Mouse (Mus musculus) forebrain, embryonic 11.5 days (tissue): Measurements from ENCODE around the gene Ulk4. TPM values are rescaled to one million over a fixed set of nuclear protein-coding genes. Genes with fewer than 3 reads are reported as not detected.

ENCODE experiments used
- ATAC-seq: fragments of 200-750 bp; cut with Nextera tagmentation; replicated peaks from 2 replicates; pipeline ENCODE4 v1.8.0; 2017; ENCODE audit warnings: moderate TSS enrichment; ENCODE audit not compliant: low FRiP score
- DNase-seq: peaks from one replicate; pipeline ENCODE4 v3.0.0-alpha.2; 2017; ENCODE audit warnings: low spot score
- H3K27ac ChIP-seq: fragments of 300-500 bp; sonication (generic); 2 replicates; pipeline ENCODE4 v1.5.1; 2014; ENCODE audit warnings: low read depth, low read length
- H3K27me3 ChIP-seq: fragments of 300-500 bp; sonication (generic); 2 replicates; pipeline ENCODE4 v1.6.1; 2014; ENCODE audit warnings: mild to moderate bottlenecking, low read length, mixed read lengths; ENCODE audit not compliant: control insufficient read depth, insufficient read depth
- H3K36me3 ChIP-seq: fragments of 300-500 bp; sonication (generic); 2 replicates; pipeline ENCODE4 v1.6.1; 2014; ENCODE audit warnings: mild to moderate bottlenecking, low read length, moderate library complexity, mixed read lengths; ENCODE audit not compliant: control insufficient read depth, insufficient read depth
- H3K4me1 ChIP-seq: fragments of 300-500 bp; sonication (generic); replicated peaks from 2 replicates; pipeline ENCODE4 v1.6.1; 2014; ENCODE audit warnings: low read length, mixed read lengths; ENCODE audit not compliant: control insufficient read depth, insufficient read depth
- H3K4me2 ChIP-seq: fragments of 300-500 bp; sonication (generic); 2 replicates; pipeline ENCODE4 v1.6.1; 2014; ENCODE audit warnings: low read depth, mild to moderate bottlenecking, low read length, moderate library complexity, mixed read lengths; ENCODE audit not compliant: severe bottlenecking
- H3K4me3 ChIP-seq: fragments of 300-500 bp; sonication (generic); 2 replicates; pipeline ENCODE4 v1.5.1; 2014; ENCODE audit warnings: low read depth, low read length
- H3K9ac ChIP-seq: fragments of 300-500 bp; sonication (generic); 2 replicates; pipeline ENCODE4 v1.6.1; 2014; ENCODE audit warnings: low read length
- H3K9me3 ChIP-seq: fragments of 300-500 bp; sonication (generic); 2 replicates; pipeline ENCODE4 v1.6.1; 2016; ENCODE audit warnings: low read length, mixed read lengths; ENCODE audit not compliant: control insufficient read depth
- WGBS: fragments of 180-500 bp; shearing (Covaris S2); extraction: QIAGEN DNeasy Blood & Tissue Kit; methylation state at CpG from one replicate; pipeline ENCODE4 v1.1.7; 2014; 5-methylcytosine and 5-hydroxymethylcytosine counted together
- polyA plus RNA-seq: library from polyadenylated mRNA; unstranded; fragments of >200 nt; fragmentation: Nextera tagmentation; extraction: Ambion mirVana; gene quantifications from 2 replicates; pipeline ENCODE4 v1.2.1, GENCODE M21; 2014

The Ulk4 gene
- polyA plus RNA-seq, 1 experiment from 2014 or later = 163 TPM

GRCm38 (mm10) chr9:121072127-121072757, 204.8 kb downstream of the Ulk4 start:
- H3K4me3 ChIP-seq = no peak overlapping the region
- H3K27me3 ChIP-seq = no peaks in the 10 kb centered on the region
- H3K27ac ChIP-seq = no peak overlapping the region
- ATAC-seq (no peak), DNase-seq (no peak)
- H3K9me3 ChIP-seq = no peaks in the 10 kb centered on the region
- no peaks in the 10 kb centered on the region for H3K36me3 ChIP-seq
- H3K4me2 ChIP-seq = no peak overlapping the region
- no peak overlapping the region for H3K9ac ChIP-seq
- 29% methylated on average over 8 of the region's 8 CpGs for WGBS
- peaks cover 5% of the 10 kb centered on the region; the same call in 1 of the 2 replicates for H3K4me1 ChIP-seq

GRCm38 (mm10) chr9:121071461-121072126, 205.4 kb downstream of the Ulk4 start:
- H3K36me3 ChIP-seq = no peaks in the 10 kb centered on the region
- no peak overlapping the region for H3K4me3 ChIP-seq
- DNase-seq = no peak
- no peak overlapping the region for H3K9ac ChIP-seq
- H3K27me3 ChIP-seq = no peaks in the 10 kb centered on the region
- 70% methylated on average over 10 of the region's 10 CpGs for WGBS
- no peak overlapping the region for H3K27ac ChIP-seq
- no peaks in the 10 kb centered on the region for H3K9me3 ChIP-seq
- no peak for ATAC-seq
- H3K4me2 ChIP-seq = no peak overlapping the region
- peaks cover 5% of the 10 kb centered on the region; the same call in 1 of the 2 replicates for H3K4me1 ChIP-seq

GRCm38 (mm10) chr9:121071050-121071449, 205.9 kb downstream of the Ulk4 start:
- 91% methylated on average over 11 of the region's 11 CpGs for WGBS
- H3K4me1 ChIP-seq = peaks cover 5% of the 10 kb centered on the region; the same call in 1 of the 2 replicates
- H3K4me2 ChIP-seq = no peak overlapping the region
- no peaks in the 10 kb centered on the region for H3K36me3 ChIP-seq
- H3K9ac ChIP-seq = no peak overlapping the region
- no peak overlapping the region for H3K27ac ChIP-seq
- H3K4me3 ChIP-seq = no peak overlapping the region
- no peaks in the 10 kb centered on the region for H3K27me3 ChIP-seq
- no peak for DNase-seq
- no peak for ATAC-seq
- H3K9me3 ChIP-seq = no peaks in the 10 kb centered on the region

GRCm38 (mm10) chr9:121068115-121068514, 208.9 kb downstream of the Ulk4 start:
- H3K36me3 ChIP-seq = no peaks in the 10 kb centered on the region
- H3K4me2 ChIP-seq = no peak overlapping the region
- no peak overlapping the region for H3K27ac ChIP-seq
- H3K9me3 ChIP-seq = no peaks in the 10 kb centered on the region
- H3K27me3 ChIP-seq = no peaks in the 10 kb centered on the region
- WGBS = 84% methylated on average over 5 of the region's 5 CpGs
- H3K9ac ChIP-seq = no peak overlapping the region
- ATAC-seq = no peak
- no peak overlapping the region for H3K4me3 ChIP-seq
- DNase-seq = no peak
- peaks cover 6% of the 10 kb centered on the region; the same call in 1 of the 2 replicates for H3K4me1 ChIP-seq

- 93% methylated on average over 10 of the region's 10 CpGs for WGBS
- no peaks in the 10 kb centered on the region for H3K9me3 ChIP-seq
- no peaks in the 10 kb centered on the region for H3K36me3 ChIP-seq
- H3K27ac ChIP-seq = no peak overlapping the region
- H3K27me3 ChIP-seq = no peaks in the 10 kb centered on the region
- H3K4me2 ChIP-seq = no peak overlapping the region
- peaks cover 5% of the 10 kb centered on the region; the same call in 1 of the 2 replicates for H3K4me1 ChIP-seq
- no peak overlapping the region for H3K9ac ChIP-seq
- no peak overlapping the region for H3K4me3 ChIP-seq
- no peak for ATAC-seq
- no peak for DNase-seq
Measured at GRCm38 (mm10) chr9:121067043-121067442, 210.0 kb downstream of the Ulk4 start.

- WGBS = 72% methylated on average over 10 of the region's 10 CpGs
- H3K9me3 ChIP-seq = no peaks in the 10 kb centered on the region
- no peak overlapping the region for H3K4me2 ChIP-seq
- H3K36me3 ChIP-seq = no peaks in the 10 kb centered on the region
- peaks cover 9% of the 10 kb centered on the region; the same call in 1 of the 2 replicates for H3K4me1 ChIP-seq
- no peak for DNase-seq
- ATAC-seq = no peak
- no peak overlapping the region for H3K4me3 ChIP-seq
- no peak overlapping the region for H3K27ac ChIP-seq
- no peak overlapping the region for H3K9ac ChIP-seq
- no peaks in the 10 kb centered on the region for H3K27me3 ChIP-seq
Measured at GRCm38 (mm10) chr9:121065383-121065978, 211.5 kb downstream of the Ulk4 start.

- Histone ChIP-seq H3K9me3 (no peaks in the 10 kb centered on the region), H3K4me2 (no peak overlapping the region), H3K27me3 (no peaks in the 10 kb centered on the region), H3K4me1 (peaks cover 9% of the 10 kb centered on the region; the same call in 1 of the 2 replicates), H3K4me3 (no peak overlapping the region), H3K27ac (no peak overlapping the region), H3K36me3 (no peaks in the 10 kb centered on the region), H3K9ac (no peak overlapping the region)
- 85% methylated on average over 14 of the region's 14 CpGs for WGBS
- DNase-seq (no peak), ATAC-seq (no peak)
Measured at GRCm38 (mm10) chr9:121064606-121065355, 212.2 kb downstream of the Ulk4 start.

- Histone ChIP-seq H3K27ac (no peak overlapping the region), H3K4me1 (peaks cover 10% of the 10 kb centered on the region; the same call in 1 of the 2 replicates), H3K9me3 (no peaks in the 10 kb centered on the region), H3K4me2 (no peak overlapping the region), H3K4me3 (no peak overlapping the region), H3K27me3 (no peaks in the 10 kb centered on the region), H3K9ac (no peak overlapping the region), H3K36me3 (no peaks in the 10 kb centered on the region)
- WGBS = 56% methylated on average over 3 of the region's 3 CpGs
- DNase-seq (no peak), ATAC-seq (no peak)
Measured at GRCm38 (mm10) chr9:121062671-121063070, 214.3 kb downstream of the Ulk4 start.
